Mouse (Mus musculus): ENCODE results near the gene Epn2.

DNA sequence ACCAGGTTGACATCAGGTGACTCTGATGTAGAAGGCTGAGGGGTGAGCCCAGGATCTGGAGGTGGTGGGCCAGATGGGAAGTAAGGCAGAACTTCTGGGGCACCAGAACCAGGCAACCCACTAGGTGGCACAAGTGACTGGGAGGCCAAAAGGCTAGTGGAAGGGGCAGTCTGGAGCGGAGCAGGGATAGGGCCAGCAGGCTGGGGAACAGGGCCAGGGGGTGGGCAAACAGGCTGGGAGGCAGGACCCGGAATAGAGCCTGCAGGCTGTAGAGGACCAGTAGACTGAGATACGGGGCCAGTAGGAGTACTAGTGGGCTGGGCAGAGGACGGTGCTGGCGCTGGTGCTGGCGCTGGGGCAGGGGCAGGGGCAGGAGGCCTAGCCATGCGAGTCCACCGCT lies 89.6 kb downstream of the Epn2 start:
- TF ChIP-seq E2F4 (IDR thresholded peaks at IDR 0.05; ENCODE audit: insufficient read depth): no peak
- TF ChIP-seq POLR2A (IDR thresholded peaks at IDR 0.05; ENCODE audit: insufficient read length, low read depth): no peak
- no peak for TF ChIP-seq MAX (IDR thresholded peaks at IDR 0.05; ENCODE audit: low read depth)
- no peak for TF ChIP-seq POLR2AphosphoS2 (IDR thresholded peaks at IDR 0.05; ENCODE audit: insufficient read length, low read depth)
- no peak for TF ChIP-seq MYOD1 (IDR thresholded peaks at IDR 0.05; ENCODE audit: control insufficient read depth in 1 of 3, insufficient read length in 2 of 3, low read depth in 2 of 3)
- no peak for TF ChIP-seq USF1 (IDR thresholded peaks at IDR 0.05; ENCODE audit: low read depth)
- TF ChIP-seq TCF3 (IDR thresholded peaks at IDR 0.05; ENCODE audit: insufficient read length, low read depth): no peak
- TF ChIP-seq TCF12 (IDR thresholded peaks at IDR 0.05; ENCODE audit: insufficient read depth, poor library complexity, severe bottlenecking): no peak
- no peak for TF ChIP-seq CEBPB (IDR thresholded peaks at IDR 0.05; ENCODE audit: insufficient read depth, poor library complexity, severe bottlenecking)
- TF ChIP-seq SRF (IDR thresholded peaks at IDR 0.05; ENCODE audit: control insufficient read depth, insufficient read length, low read depth): no peak
